Mouse (Mus musculus) adrenal gland, adult 8-10 months (tissue): ENCODE results near the gene Cdh4. TPM values are rescaled to one million over a fixed set of nuclear protein-coding genes. Genes with fewer than 3 reads are reported as not detected.
A peak's percentile ranks its signal among the peaks of the same experiment; 100 is the strongest.

Experiments used
- DNase-seq: peaks from one replicate; pipeline ENCODE4 v3.0.0; 2022
- total RNA-seq, 4 experiments: library from RNA; stranded (reverse); gene quantifications; 2 replicates each; pipeline ENCODE4 v1.2.4; 2022

The Cdh4 gene
- total RNA-seq, 4 experiments from 2014 or later: 4.6 to 8.2 (median 6.8) TPM

GRCm38 (mm10) chr2:179599886-179600285 lies 157.7 kb downstream of the Cdh4 start:
- peak; percentile 21 for DNase-seq

GRCm38 (mm10) chr2:179600347-179600746 lies 158.1 kb downstream of the Cdh4 start:
- no peak for DNase-seq

- no peak for DNase-seq
Measured at GRCm38 (mm10) chr2:179601167-179601566, 158.9 kb downstream of the Cdh4 start.

- DNase-seq: peak; percentile 54
Measured at GRCm38 (mm10) chr2:179604746-179605145, 162.5 kb downstream of the Cdh4 start.

- DNase-seq: no peak
Measured at GRCm38 (mm10) chr2:179605255-179605654, 163.0 kb downstream of the Cdh4 start.

GRCm38 (mm10) chr2:179606341-179606740 lies 164.1 kb downstream of the Cdh4 start:
- DNase-seq: no peak

- no peak for DNase-seq
Measured at GRCm38 (mm10) chr2:179615906-179616305, 173.7 kb downstream of the Cdh4 start.

- DNase-seq: no peak
Measured at GRCm38 (mm10) chr2:179623643-179624473, 181.6 kb downstream of the Cdh4 start.

GRCm38 (mm10) chr2:179627563-179627962 lies 185.3 kb downstream of the Cdh4 start:
- no peak for DNase-seq

- DNase-seq: no peak
Measured at GRCm38 (mm10) chr2:179630720-179631119, 188.5 kb downstream of the Cdh4 start.

- DNase-seq: no peak
Measured at GRCm38 (mm10) chr2:179640576-179641301, 198.5 kb downstream of the Cdh4 start.

GRCm38 (mm10) chr2:179648573-179649263 lies 206.5 kb downstream of the Cdh4 start:
- DNase-seq: no peak

- no peak for DNase-seq
Measured at GRCm38 (mm10) chr2:179649370-179649769, 207.1 kb downstream of the Cdh4 start.

GRCm38 (mm10) chr2:179650168-179650567 lies 207.9 kb downstream of the Cdh4 start:
- DNase-seq: no peak

GRCm38 (mm10) chr2:179655506-179655905 lies 213.3 kb downstream of the Cdh4 start:
- DNase-seq: no peak

- DNase-seq: no peak
Measured at GRCm38 (mm10) chr2:179659254-179659653, 217.0 kb downstream of the Cdh4 start.

- no peak for DNase-seq
Measured at GRCm38 (mm10) chr2:179661998-179662714, 219.9 kb downstream of the Cdh4 start.

GRCm38 (mm10) chr2:179662739-179663138 lies 220.5 kb downstream of the Cdh4 start:
- DNase-seq: no peak

GRCm38 (mm10) chr2:179663652-179664051 lies 221.4 kb downstream of the Cdh4 start:
- DNase-seq: no peak

GRCm38 (mm10) chr2:179664171-179664608 lies 222.0 kb downstream of the Cdh4 start:
- DNase-seq: no peak

- DNase-seq: no peak
Measured at GRCm38 (mm10) chr2:179670689-179671088, 228.5 kb downstream of the Cdh4 start.

GRCm38 (mm10) chr2:179679866-179680265 lies 237.6 kb downstream of the Cdh4 start:
- DNase-seq: no peak
